Mouse (Mus musculus): Measurements from ENCODE around the gene Folr1. TPM values are rescaled to one million over a fixed set of nuclear protein-coding genes. Genes with fewer than 3 reads are reported as not detected.

Folr1 gene
- polyA plus RNA-seq, 1 experiment from 2014 or later: 1.1 TPM

DNA sequence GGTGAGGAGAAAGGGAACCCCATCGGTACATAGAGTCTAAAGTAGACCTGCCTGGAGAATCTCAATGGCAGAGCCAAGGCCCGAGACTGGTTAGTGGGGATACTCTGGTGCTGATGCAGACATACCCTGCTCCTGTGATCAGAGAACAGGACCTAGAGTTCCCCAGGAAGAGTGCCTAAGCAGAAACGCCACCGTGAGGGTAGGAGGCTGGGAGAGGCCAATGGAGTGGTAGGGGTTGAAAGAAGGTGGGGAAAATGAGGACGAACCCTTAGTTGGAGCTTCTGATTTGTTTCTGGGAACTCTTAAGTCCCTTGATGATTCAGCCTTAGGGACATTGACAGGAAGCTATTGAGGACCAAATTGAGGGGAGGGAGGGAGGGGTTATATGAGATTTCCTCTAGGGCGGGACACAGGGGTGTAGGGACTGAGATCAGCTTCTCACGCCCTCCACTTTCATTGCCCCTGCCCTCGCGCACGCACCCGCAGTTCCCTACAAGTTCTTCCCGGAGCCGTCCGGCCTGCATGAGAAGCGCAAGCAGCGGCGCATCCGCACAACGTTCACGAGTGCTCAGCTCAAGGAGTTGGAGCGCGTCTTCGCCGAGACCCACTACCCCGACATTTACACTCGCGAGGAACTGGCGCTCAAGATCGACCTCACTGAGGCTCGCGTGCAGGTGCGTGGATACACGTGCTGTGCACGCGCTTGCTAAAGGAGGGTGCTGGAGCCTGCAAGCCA, 50.1 kb downstream of the Folr1 start:
- peak overlapping the region; percentile 91 for H3K4me2 ChIP-seq (replicated peaks; ENCODE audit: low read depth, low read length)
- peaks cover 13% of the 10 kb centered on the region for H3K36me3 ChIP-seq (ENCODE audit: control insufficient read depth, insufficient read depth, low read length)
- 4% methylated on average over 35 of the region's 35 CpGs for WGBS
- peaks cover 47% of the 10 kb centered on the region for H3K27me3 ChIP-seq (ENCODE audit: control insufficient read depth, insufficient read depth, low read length)
- H3K4me3 ChIP-seq (ENCODE audit: low read depth, low read length): peak overlapping the region; percentile 21
- peaks cover 11% of the 10 kb centered on the region; the same call in 1 of the 2 replicates for H3K4me1 ChIP-seq (ENCODE audit: control insufficient read depth, insufficient read depth, low read length)
- H3K9me3 ChIP-seq (ENCODE audit: control insufficient read depth, low read depth, low read length): no peaks in the 10 kb centered on the region
- H3K27ac ChIP-seq (ENCODE audit: low read length): no peak overlapping the region
- ATAC-seq (ENCODE audit: insufficient number of reproducible peaks, insufficient read depth, low FRiP score, low read depth): no peak
- no peak overlapping the region; the same call in 1 of the 2 replicates for H3K9ac ChIP-seq (replicated peaks; ENCODE audit: low read depth, low read length)

DNA sequence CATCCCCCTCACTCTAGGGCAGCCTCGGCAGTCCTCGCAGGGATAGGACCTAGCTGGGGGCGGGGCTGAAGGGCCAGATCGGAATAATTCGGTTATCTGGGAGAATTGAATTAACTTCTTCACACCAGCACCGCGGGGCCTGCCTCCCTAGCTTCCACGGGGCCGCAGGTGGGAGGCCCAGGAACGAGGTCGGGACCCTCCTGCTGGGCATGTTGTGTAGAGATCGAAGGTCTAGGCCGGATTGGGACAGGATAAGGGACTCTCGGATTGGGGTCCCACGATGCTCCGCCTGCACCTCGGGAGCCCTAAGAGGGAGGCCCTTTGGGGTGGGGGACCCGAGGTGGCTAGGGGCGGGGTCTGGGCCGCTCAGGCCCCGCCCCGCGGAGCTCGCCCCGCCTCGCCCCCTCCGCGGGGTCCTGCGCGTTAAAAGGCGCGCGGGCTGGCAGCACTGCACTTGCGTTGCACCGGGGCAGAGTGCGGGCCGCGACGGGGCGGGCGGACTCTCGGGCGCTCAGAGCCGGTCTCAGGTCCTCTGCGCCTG, 52.7 kb downstream of the Folr1 start, which contains the start of gene Phox2a:
Gene Phox2a, plus strand, starts transcription at position 453 of the 541 bp plus-strand sequence.
- H3K9me3 ChIP-seq (ENCODE audit: control insufficient read depth, low read depth, low read length): no peaks in the 10 kb centered on the region
- 0 out of 2 replicates have a peak, but pooled peaks have one; percentile 11 for ATAC-seq (ENCODE audit: insufficient number of reproducible peaks, insufficient read depth, low FRiP score, low read depth)
- peak within 1 kb of the TSS; percentile 29 for H3K4me3 ChIP-seq (ENCODE audit: low read depth, low read length)
- no peaks in the 10 kb centered on the region for H3K36me3 ChIP-seq (ENCODE audit: control insufficient read depth, insufficient read depth, low read length)
- H3K4me2 ChIP-seq (replicated peaks; ENCODE audit: low read depth, low read length): peak within 1 kb of the TSS; percentile 40
- peaks cover 11% of the 10 kb centered on the region; the same call in 1 of the 2 replicates for H3K4me1 ChIP-seq (ENCODE audit: control insufficient read depth, insufficient read depth, low read length)
- H3K27ac ChIP-seq (ENCODE audit: low read length): no peak within 1 kb of the TSS
- H3K9ac ChIP-seq (replicated peaks; ENCODE audit: low read depth, low read length): no peak within 1 kb of the TSS
- 2% methylated on average over 44 of the region's 45 CpGs for WGBS
- H3K27me3 ChIP-seq (ENCODE audit: control insufficient read depth, insufficient read depth, low read length): peaks cover 47% of the 10 kb centered on the region

Small RNA genes lying within 50 kb of the gene (microRNA-seq; reads per million reads assigned to microRNA genes)
- gene Gm22655: not detected

Other genes starting within 250 kb of the Folr1 start
- 44.9 and 52.5 TPM in 2 replicates for gene Clpb, start 207.2 kb downstream of the Folr1 start, polyA plus RNA-seq (2014; fragmentation: Nextera tagmentation; extraction: Ambion mirVana)
- 9.9 and 11.9 TPM in 2 replicates for gene Phox2a, start 52.5 kb downstream of the Folr1 start, polyA plus RNA-seq (2014; fragmentation: Nextera tagmentation; extraction: Ambion mirVana)
- 20.5 and 21.6 TPM in 2 replicates for gene Inppl1, start 32.6 kb downstream of the Folr1 start, polyA plus RNA-seq (2014; fragmentation: Nextera tagmentation; extraction: Ambion mirVana)
- gene Folr2, start 13.6 kb downstream of the Folr1 start, polyA plus RNA-seq (2014; fragmentation: Nextera tagmentation; extraction: Ambion mirVana): 1.6 and 3.4 TPM in 2 replicates
- gene Anapc15, start 7.1 kb downstream of the Folr1 start, polyA plus RNA-seq (2014; fragmentation: Nextera tagmentation; extraction: Ambion mirVana): 72.0 and 74.3 TPM in 2 replicates
- gene Lamtor1, start 35.1 kb upstream of the Folr1 start, polyA plus RNA-seq (2014; fragmentation: Nextera tagmentation; extraction: Ambion mirVana): 148 and 159 TPM in 2 replicates
- 0.13 and 0.74 TPM in 2 replicates for gene Tomt, start 35.6 kb upstream of the Folr1 start, polyA plus RNA-seq (2014; fragmentation: Nextera tagmentation; extraction: Ambion mirVana)
- 8.7 and 11.6 TPM in 2 replicates for gene Lrrc51, start 63.1 kb upstream of the Folr1 start, polyA plus RNA-seq (2014; fragmentation: Nextera tagmentation; extraction: Ambion mirVana)
- 99.7 and 102 TPM in 2 replicates for gene Numa1, start 63.3 kb upstream of the Folr1 start, polyA plus RNA-seq (2014; fragmentation: Nextera tagmentation; extraction: Ambion mirVana)
- 3.1 and 3.6 TPM in 2 replicates for gene Il18bp, start 147.9 kb upstream of the Folr1 start, polyA plus RNA-seq (2014; fragmentation: Nextera tagmentation; extraction: Ambion mirVana)
- 24.7 and 26.1 TPM in 2 replicates for gene Rnf121, start 194.7 kb upstream of the Folr1 start, polyA plus RNA-seq (2014; fragmentation: Nextera tagmentation; extraction: Ambion mirVana)
- gene Xndc1, start 194.7 kb upstream of the Folr1 start, polyA plus RNA-seq (2014; fragmentation: Nextera tagmentation; extraction: Ambion mirVana): 26.3 and 27.5 TPM in 2 replicates
- 1.1 and 1.8 TPM in 2 replicates for gene Xntrpc, start 194.9 kb upstream of the Folr1 start, polyA plus RNA-seq (2014; fragmentation: Nextera tagmentation; extraction: Ambion mirVana)
- not detected in 2 replicates for gene Trpc2, start 212.3 kb upstream of the Folr1 start, polyA plus RNA-seq (2014; fragmentation: Nextera tagmentation; extraction: Ambion mirVana)
- gene Art1, start 231.0 kb upstream of the Folr1 start, polyA plus RNA-seq (2014; fragmentation: Nextera tagmentation; extraction: Ambion mirVana): 0.41 and 1.1 TPM in 2 replicates
- 0.22 and 0.88 TPM in 2 replicates for gene Art5, start 238.7 kb upstream of the Folr1 start, polyA plus RNA-seq (2014; fragmentation: Nextera tagmentation; extraction: Ambion mirVana)
- gene Chrna10, start 246.0 kb upstream of the Folr1 start, polyA plus RNA-seq (2014; fragmentation: Nextera tagmentation; extraction: Ambion mirVana): 0.10 TPM in 1 of 2 replicates, not detected in the other